Mouse (Mus musculus): Measurements from ENCODE around the gene Anxa11. TPM values are rescaled to one million over a fixed set of nuclear protein-coding genes. Genes with fewer than 3 reads are reported as not detected.
"Not testable (repeated sequence)": the region's sequence is repeated elsewhere in the genome, so short reads cannot be mapped to it uniquely, and the experiment has no call there.

The Anxa11 gene
- polyA plus RNA-seq, 1 experiment from 2014 or later: 29.4 TPM

DNA sequence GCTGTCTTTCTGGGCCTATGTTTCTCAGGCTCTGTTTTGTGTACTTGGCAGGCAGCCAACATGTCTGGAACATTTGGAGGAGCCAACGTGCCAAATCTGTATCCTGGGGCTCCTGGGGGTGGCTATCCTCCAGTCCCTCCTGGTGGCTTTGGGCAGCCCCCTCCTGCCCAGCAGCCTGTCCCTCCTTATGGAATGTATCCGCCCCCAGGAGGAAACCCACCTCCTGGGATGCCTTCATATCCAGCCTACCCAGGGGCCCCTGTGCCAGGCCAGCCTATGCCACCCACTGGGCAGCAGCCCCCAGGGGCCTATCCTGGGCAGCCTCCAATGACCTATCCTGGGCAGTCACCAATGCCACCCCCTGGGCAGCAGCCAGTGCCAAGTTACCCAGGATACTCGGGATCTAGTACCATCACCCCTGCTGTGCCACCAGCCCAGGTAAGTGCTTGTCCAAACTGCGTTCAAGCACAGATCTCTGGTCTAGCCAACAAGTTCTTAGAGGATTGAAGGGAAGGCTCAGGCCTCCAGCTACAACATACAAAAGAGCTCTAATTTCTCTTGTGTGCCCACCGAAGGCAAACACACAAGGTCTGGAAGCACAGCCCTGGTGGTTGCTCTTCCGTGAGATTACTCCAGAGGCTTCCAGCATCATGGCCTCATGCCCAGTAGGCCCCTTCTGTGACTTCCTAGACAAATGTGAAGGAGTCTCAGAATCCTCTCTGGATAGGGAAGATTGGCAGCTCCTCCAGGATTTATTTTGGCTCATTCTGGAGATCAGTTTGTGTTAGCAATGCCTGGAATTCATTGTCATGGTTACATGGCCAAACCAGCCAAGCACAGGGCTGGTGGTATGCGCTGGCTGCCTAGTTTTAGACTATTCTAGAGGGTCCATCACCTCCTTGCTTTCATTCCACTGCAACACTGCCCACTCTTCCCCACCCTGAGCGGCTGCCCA, 30.8 kb downstream of the Anxa11 start:
- Histone ChIP-seq H3K27me3 (no peaks in the 10 kb centered on the region), H3K4me3 (replicated peaks) (no peak overlapping the region), H3K4me2 (replicated peaks) (no peak overlapping the region), H3K27ac (replicated peaks) (peak overlapping the region; percentile 63), H3K36me3 (peaks cover 4% of the 10 kb centered on the region; the same call in 1 of the 2 replicates), H3K9me3 (replicated peaks) (no peaks in the 10 kb centered on the region), H3K9ac (no peak overlapping the region), H3K4me1 (peaks cover 24% of the 10 kb centered on the region)
- 56% methylated on average over 8 of the region's 8 CpGs for whole genome bisulfite sequencing
- peak; percentile 58 for ATAC-seq (ENCODE audit: insufficient number of reproducible peaks, low FRiP score, low TSS enrichment, low read depth)

DNA sequence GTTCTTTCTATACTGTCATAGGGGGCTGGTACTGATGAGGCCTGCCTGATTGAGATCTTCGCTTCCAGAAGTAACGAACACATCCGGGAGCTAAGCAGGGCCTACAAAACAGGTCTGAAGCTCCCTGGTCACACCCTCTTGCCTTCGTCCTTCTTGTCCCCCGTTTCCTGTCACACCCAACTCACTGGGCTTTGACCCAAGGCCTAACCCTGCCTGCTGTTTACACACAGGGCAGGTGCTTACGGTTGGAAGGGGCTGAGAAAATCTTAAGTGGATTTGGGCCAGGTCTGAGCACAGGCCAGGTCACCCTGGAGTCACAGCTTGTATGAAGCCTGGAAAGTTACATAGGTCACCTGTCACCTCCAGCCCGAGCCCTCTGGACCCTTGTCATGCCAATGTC, 34.7 kb downstream of the Anxa11 start:
- WGBS: no CpG with 5 or more reads among the region's 7 CpGs
- not testable (repeated sequence) for H3K4me2 ChIP-seq (replicated peaks); ATAC-seq (ENCODE audit: insufficient number of reproducible peaks, low FRiP score, low TSS enrichment, low read depth)

DNA sequence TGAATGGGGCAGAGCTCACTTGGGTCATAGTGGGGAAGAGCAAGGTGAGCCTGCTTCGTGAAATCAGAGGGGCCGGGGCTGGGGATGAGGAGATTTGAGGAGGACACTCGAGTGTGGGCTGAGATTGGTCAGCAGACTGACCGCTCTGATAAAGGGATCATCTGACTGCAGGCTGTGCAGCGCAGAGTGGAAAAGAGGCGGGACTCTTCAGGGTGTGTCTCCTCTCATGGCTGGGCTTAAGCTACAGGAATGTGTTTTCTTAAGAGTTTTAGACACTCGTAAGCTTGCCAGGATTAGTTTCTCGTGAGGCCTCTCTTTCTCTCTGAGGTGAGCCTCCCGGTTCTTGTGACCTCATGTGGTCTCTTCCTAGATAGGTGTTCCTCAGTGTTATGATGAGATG, 39.8 kb downstream of the Anxa11 start:
- H3K9ac ChIP-seq; H3K27ac ChIP-seq (replicated peaks); H3K36me3 ChIP-seq; H3K4me2 ChIP-seq (replicated peaks); ATAC-seq (ENCODE audit: insufficient number of reproducible peaks, low FRiP score, low TSS enrichment, low read depth); H3K27me3 ChIP-seq; H3K9me3 ChIP-seq (replicated peaks); H3K4me3 ChIP-seq (replicated peaks); H3K4me1 ChIP-seq: not testable (repeated sequence)
- WGBS: no CpG with 5 or more reads among the region's 9 CpGs

More for the DNA sequence above, 34.7 kb downstream of the Anxa11 start:
- not testable (repeated sequence) for H3K9ac ChIP-seq; H3K36me3 ChIP-seq; H3K27me3 ChIP-seq; H3K27ac ChIP-seq (replicated peaks); H3K4me3 ChIP-seq (replicated peaks); H3K9me3 ChIP-seq (replicated peaks)
- peaks cover 18% of the 10 kb centered on the region for H3K4me1 ChIP-seq

DNA sequence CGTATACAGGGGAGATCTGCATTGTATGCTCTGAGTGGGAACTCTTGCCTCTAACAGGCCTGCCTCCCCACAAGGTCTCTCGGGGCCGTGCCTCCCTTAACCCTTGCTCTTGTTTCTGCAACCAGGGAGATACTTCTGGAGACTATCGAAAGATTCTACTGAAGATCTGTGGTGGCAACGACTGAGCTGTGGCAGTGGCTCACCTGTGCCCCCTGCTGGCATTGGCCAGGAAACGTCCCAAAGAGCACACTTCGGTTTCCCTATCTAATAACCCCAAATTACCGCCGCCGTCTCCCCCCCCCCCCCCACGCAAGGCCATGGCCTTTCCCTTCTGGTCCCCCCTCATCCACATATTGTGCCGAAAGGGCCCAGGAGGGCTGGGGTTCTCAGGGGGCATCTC, 43.9 kb downstream of the Anxa11 start:
- H3K27ac ChIP-seq (replicated peaks); H3K9ac ChIP-seq; H3K4me1 ChIP-seq; H3K27me3 ChIP-seq; ATAC-seq (ENCODE audit: insufficient number of reproducible peaks, low FRiP score, low TSS enrichment, low read depth); H3K9me3 ChIP-seq (replicated peaks); H3K4me2 ChIP-seq (replicated peaks); H3K4me3 ChIP-seq (replicated peaks); H3K36me3 ChIP-seq: not testable (repeated sequence)
- no CpG with 5 or more reads among the region's 12 CpGs for WGBS

DNA sequence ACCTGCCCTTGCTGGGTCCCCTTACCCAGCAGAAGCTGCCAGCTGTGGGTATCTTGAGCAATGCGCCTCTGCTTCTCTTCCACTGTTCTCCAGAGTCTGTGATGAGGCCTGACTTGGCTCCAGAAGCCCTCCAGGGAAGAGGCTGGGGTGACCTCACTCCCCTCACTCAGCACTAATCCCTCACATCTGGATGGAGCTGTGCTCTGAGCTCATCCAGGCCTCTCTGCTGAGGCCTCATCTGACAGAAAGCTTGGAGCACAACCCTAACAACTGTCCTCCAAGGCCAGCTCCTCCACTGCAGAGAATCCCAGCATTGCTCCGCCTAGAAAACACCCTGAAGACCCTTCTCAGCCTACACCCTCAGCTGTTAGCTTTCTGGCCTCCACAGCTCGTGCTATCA, 52.6 kb downstream of the Anxa11 start:
- H3K36me3 ChIP-seq; H3K27ac ChIP-seq (replicated peaks); H3K4me1 ChIP-seq; H3K9ac ChIP-seq; H3K4me2 ChIP-seq (replicated peaks); H3K9me3 ChIP-seq (replicated peaks); ATAC-seq (ENCODE audit: insufficient number of reproducible peaks, low FRiP score, low TSS enrichment, low read depth); H3K4me3 ChIP-seq (replicated peaks); H3K27me3 ChIP-seq: not testable (repeated sequence)
- WGBS: no CpG with 5 or more reads among the region's 3 CpGs

DNA sequence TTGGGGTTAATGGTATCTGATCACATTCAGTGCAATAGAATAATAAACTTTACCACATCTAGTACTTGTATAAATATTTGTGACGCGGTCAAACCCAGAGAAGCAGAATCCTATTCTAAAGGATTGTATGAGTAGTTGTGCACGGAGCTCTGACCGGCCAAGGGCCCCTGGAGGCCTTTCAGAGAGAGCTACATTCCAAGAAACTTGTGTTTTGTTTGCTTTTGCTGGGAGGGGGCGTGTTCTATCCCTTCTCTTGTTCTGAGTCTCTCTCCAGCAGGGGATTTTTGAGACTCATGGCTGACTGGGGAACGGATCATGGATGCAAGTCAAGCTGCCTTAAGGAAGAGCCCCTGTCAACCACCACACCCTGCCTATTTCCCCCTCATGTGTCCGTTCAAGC, 53.7 kb downstream of the Anxa11 start:
- WGBS: no CpG with 5 or more reads among the region's 7 CpGs
- not testable (repeated sequence) for H3K9ac ChIP-seq; H3K4me1 ChIP-seq; H3K27me3 ChIP-seq; H3K36me3 ChIP-seq; H3K27ac ChIP-seq (replicated peaks); H3K9me3 ChIP-seq (replicated peaks); H3K4me3 ChIP-seq (replicated peaks); ATAC-seq (ENCODE audit: insufficient number of reproducible peaks, low FRiP score, low TSS enrichment, low read depth); H3K4me2 ChIP-seq (replicated peaks)

DNA sequence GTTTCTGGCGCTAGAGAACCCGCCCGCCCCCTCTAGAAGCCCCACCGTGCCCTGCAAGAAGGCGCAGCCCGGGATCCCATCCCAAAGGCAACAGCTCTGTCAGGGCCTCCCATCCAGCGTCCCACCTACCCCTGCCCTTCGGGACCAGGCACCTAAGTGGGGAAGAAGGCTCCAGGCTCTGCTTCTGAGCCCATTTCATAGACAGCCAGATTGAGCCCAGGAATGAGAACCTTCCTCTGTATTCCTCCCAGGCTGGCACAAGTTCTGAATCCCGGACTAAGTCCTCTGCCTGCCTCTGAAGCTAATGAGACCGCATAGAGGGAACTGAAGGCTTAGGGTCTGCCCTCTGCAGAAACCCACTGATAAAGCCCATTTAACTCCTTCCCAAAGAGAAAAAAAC, 61.0 kb downstream of the Anxa11 start, which contains the start of gene Plac9a:
Gene Plac9a, minus strand, starts transcription at position 101 of the 400 bp plus-strand sequence.
- not testable (repeated sequence) for H3K27me3 ChIP-seq; H3K9me3 ChIP-seq (replicated peaks); H3K4me1 ChIP-seq; H3K4me3 ChIP-seq (replicated peaks); H3K4me2 ChIP-seq (replicated peaks); H3K9ac ChIP-seq; ATAC-seq (ENCODE audit: insufficient number of reproducible peaks, low FRiP score, low TSS enrichment, low read depth); H3K36me3 ChIP-seq; H3K27ac ChIP-seq (replicated peaks)
- no CpG with 5 or more reads among the region's 10 CpGs for WGBS

DNA sequence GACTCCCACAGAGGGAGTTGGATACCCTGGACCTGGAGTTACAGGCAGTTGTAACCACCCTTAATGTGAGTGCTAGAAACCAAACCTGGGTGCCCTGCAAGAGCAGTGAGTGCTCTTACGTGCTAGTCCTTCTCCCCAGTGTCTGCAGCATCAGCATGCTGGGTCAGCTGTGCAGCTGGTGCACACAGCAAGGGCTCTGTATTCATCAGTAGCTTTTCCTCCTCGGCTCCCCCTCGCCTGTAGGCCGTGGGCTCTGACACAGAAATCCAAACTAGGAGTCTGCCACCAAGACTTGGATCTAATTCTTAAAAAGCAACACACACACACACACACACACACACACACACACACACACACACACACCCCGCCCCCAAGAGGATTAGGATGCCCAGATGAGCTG, 63.3 kb downstream of the Anxa11 start:
- H3K36me3 ChIP-seq; H3K27ac ChIP-seq (replicated peaks); H3K4me3 ChIP-seq (replicated peaks); H3K27me3 ChIP-seq; H3K4me2 ChIP-seq (replicated peaks); ATAC-seq (ENCODE audit: insufficient number of reproducible peaks, low FRiP score, low TSS enrichment, low read depth); H3K9ac ChIP-seq; H3K4me1 ChIP-seq; H3K9me3 ChIP-seq (replicated peaks): not testable (repeated sequence)
- 50% methylated on average over 1 of the region's 5 CpGs for WGBS

DNA sequence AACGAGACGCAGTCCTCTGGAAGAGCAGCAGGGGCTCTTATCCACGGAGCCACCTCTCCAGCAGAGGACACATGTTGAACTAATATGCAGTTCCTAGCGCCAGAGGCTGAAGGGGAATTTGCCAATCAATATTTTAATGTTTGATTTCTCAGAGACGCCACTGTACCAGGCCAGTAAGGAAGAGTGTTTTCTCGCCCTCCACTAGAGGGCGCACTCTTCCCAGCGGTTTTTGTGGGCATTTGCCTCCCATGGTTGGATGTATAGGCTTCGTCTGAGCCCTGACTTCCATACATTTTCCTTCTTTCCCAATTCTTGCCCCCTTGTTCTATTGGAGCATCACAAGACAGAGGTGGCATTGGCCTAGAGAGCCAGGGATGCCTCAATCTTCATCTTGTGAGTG, 65.3 kb downstream of the Anxa11 start:
- H3K4me3 ChIP-seq (replicated peaks); ATAC-seq (ENCODE audit: insufficient number of reproducible peaks, low FRiP score, low TSS enrichment, low read depth); H3K4me1 ChIP-seq; H3K27ac ChIP-seq (replicated peaks); H3K4me2 ChIP-seq (replicated peaks); H3K27me3 ChIP-seq; H3K36me3 ChIP-seq; H3K9me3 ChIP-seq (replicated peaks); H3K9ac ChIP-seq: not testable (repeated sequence)
- WGBS: no CpG with 5 or more reads among the region's 9 CpGs

DNA sequence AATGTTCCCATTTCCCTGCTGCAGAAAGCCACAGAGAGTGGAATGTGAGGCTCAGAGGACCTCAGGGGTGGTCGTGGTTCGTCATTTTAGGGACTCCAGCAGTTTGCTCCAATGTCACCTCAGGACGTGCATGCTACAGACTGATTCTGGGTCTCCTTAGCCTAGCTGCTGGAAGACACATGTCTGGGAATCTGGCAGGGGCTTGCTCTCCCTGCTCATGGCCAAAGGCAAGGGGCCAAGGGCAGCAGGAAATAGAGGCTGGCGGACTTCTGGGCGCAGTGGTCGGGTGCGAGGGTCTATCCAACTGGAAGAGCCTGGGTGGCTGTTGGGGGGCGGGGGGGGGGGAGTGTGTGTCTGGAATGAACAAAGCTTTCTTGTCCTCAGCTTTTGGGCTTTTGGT, 67.0 kb downstream of the Anxa11 start:
- H3K36me3 ChIP-seq; ATAC-seq (ENCODE audit: insufficient number of reproducible peaks, low FRiP score, low TSS enrichment, low read depth); H3K9me3 ChIP-seq (replicated peaks); H3K4me2 ChIP-seq (replicated peaks); H3K27ac ChIP-seq (replicated peaks); H3K9ac ChIP-seq; H3K4me3 ChIP-seq (replicated peaks); H3K27me3 ChIP-seq; H3K4me1 ChIP-seq: not testable (repeated sequence)
- WGBS: no CpG with 5 or more reads among the region's 8 CpGs

DNA sequence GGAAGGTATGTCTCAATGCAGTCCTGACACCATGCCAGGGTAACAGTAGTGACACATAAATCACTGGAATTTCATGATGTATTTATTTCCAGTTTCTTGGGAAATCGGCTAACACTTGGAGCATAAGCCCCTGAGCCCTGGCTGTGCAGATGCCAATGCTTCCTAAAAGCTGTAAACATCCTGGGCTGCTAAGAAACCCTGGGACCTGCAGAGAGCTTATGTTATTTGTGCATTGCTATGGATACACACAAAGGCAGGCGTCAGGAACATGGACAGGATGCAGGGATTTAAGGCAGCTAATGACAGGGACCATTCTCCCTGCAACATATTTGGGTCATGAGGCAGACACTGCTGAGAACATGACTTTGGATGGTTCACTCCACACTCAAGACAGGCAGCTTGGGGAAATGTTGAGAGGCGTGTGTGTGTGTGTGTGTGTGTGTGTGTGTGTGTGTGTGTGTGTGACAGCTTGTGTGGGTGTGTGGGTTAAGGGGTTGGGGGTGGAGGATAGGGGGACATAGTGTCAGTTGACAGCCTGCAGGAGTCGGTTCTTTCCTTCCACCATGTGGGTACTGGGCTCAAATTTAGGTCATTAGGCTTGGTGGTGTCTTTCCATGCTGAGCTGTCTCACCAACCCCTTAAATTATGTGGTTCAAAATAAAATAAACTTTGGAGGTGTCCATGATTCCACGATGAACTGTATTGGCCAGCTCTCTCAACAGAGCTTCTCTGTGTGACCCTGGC, 76.6 kb downstream of the Anxa11 start:
- not testable (repeated sequence) for ATAC-seq (ENCODE audit: insufficient number of reproducible peaks, low FRiP score, low TSS enrichment, low read depth); H3K4me3 ChIP-seq (replicated peaks); H3K27me3 ChIP-seq; H3K4me1 ChIP-seq; H3K9ac ChIP-seq; H3K9me3 ChIP-seq (replicated peaks); H3K27ac ChIP-seq (replicated peaks); H3K4me2 ChIP-seq (replicated peaks); H3K36me3 ChIP-seq
- WGBS: no CpG with 5 or more reads among the region's 5 CpGs
